Mouse (Mus musculus) ES-Bruce4 (cell line): ENCODE data around the gene Frmd5.

Experiments
- CTCF ChIP-seq: IDR thresholded peaks from one replicate; pipeline ENCODE4 v1.8.1; 2011; ENCODE audit warnings: low read depth, low read length
- EP300 ChIP-seq: IDR thresholded peaks from 2 replicates; pipeline ENCODE4 v1.6.1; 2011; ENCODE audit warnings: low read depth, low read length; ENCODE audit not compliant: insufficient read depth
- POLR2A ChIP-seq: IDR thresholded peaks from one replicate; pipeline ENCODE4 v1.8.1; 2011; ENCODE audit warnings: low read length; ENCODE audit not compliant: insufficient read depth

DNA sequence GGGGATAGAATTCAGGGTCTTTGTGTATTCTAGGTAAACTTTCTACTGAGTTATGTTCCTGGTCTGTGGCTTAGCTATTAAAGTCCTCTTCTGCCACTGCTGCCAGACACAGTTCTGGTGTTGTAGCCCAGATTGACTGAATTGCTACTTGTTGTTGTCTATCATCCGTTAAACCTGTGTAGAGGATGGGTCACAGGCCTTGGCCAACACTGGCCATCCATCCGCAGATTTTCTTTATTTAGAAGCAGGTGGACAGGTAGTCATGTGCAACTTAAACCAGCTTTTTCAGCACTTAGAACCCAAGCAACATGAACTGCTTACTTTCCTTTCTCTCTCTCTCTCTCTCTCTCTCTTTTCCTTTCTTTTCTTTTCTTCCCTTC is 298.9 kb downstream of the Frmd5 start:
- TF ChIP-seq POLR2A (no peak), CTCF (no peak), EP300 (no peak)
